Mouse (Mus musculus): ENCODE results near the gene Fibin. TPM values are rescaled to one million over a fixed set of nuclear protein-coding genes. Genes with fewer than 3 reads are reported as not detected.

Gene Fibin
- 29.0 and 49.2 TPM in 2 replicates for polyA plus RNA-seq (2011; ENCODE audit: insufficient read length, low read depth, missing spikeins)

GRCm38 (mm10) chr2:110362432-110363283 lies at the start of gene Fibin:
Fibin (minus strand) TSS chr2:110363183.
- Histone ChIP-seq H3K4me3 (ENCODE audit: insufficient read depth, low read length) (peak within 1 kb of the TSS; percentile 87), H3K4me1 (ENCODE audit: control insufficient read depth, insufficient read depth, low read length) (no peaks in the 10 kb centered on the region), H3K27ac (ENCODE audit: insufficient read depth, low read length) (peak within 1 kb of the TSS; percentile 76)
- peak; percentile 92 for TF ChIP-seq POLR2A (IDR thresholded peaks at IDR 0.05; ENCODE audit: low read depth, low read length)
- TF ChIP-seq CTCF (IDR thresholded peaks at IDR 0.05; ENCODE audit: borderline replicate concordance, insufficient read depth, low read length) = peak; percentile 49; the same call in 1 of the 2 replicates

- TF ChIP-seq POLR2A (IDR thresholded peaks at IDR 0.05; ENCODE audit: low read depth, low read length) (no peak), CTCF (IDR thresholded peaks at IDR 0.05; ENCODE audit: borderline replicate concordance, insufficient read depth, low read length) (no peak)
- Histone ChIP-seq H3K27ac (ENCODE audit: insufficient read depth, low read length) (no peak overlapping the region), H3K4me3 (ENCODE audit: insufficient read depth, low read length) (no peak overlapping the region), H3K4me1 (ENCODE audit: control insufficient read depth, insufficient read depth, low read length) (no peaks in the 10 kb centered on the region)
Observed at GRCm38 (mm10) chr2:110411428-110411827, 48.4 kb upstream of the Fibin start.

DNA sequence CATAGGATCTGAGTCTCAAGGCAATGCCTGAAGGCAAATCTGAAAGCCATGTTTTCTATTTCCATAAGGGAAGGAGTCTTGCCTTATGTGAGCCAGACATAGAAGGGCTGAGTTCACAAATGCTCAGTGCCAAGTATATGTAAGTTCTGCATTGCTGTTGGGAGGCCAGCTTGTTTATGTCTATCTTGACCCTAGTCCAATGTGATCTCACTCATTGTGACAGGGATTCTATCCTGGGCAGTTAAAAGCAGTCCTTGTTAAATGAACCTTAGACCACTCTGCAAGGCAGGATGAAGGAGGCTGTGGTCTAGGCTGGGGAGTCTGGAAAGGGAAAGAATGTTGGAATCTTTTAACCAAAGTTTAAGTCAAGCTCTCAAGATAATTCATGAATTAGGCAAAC lies 45.8 kb upstream of the Fibin start:
- Histone ChIP-seq H3K27ac (ENCODE audit: insufficient read depth, low read length) (no peak overlapping the region), H3K4me3 (ENCODE audit: insufficient read depth, low read length) (no peak overlapping the region), H3K4me1 (ENCODE audit: control insufficient read depth, insufficient read depth, low read length) (no peaks in the 10 kb centered on the region)
- TF ChIP-seq CTCF (IDR thresholded peaks at IDR 0.05; ENCODE audit: borderline replicate concordance, insufficient read depth, low read length) (no peak), POLR2A (IDR thresholded peaks at IDR 0.05; ENCODE audit: low read depth, low read length) (no peak)

DNA sequence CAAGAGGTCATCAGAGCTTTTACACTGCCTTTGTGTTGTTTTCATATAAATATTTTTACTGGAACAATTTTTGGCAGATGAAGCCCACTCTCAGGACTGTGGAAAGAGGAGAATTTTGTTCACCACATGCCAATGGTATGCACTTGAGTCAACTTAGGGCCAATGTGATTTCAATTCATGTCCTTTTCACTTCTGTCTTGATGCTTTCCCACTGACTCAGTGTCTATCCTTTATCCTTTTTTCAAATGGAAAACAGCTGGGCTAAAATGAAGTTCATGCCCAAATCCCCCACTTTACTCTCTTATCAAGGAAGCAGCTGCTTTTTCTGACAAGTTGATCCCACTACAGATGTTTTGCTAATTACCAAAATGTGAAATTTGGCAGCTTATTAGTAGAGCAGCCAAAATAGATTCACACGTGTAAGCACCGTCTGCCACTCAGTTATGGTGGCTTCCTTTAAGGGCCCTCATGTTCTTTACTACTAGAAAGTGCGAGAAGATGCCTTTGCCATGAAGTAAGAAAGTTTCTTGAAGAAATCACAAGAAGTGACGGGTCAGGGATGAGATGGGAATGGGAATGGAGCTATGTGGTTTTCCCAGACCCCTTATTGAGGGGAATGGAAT lies 29.8 kb upstream of the Fibin start:
- Histone ChIP-seq H3K4me3 (ENCODE audit: insufficient read depth, low read length) (no peak overlapping the region), H3K4me1 (ENCODE audit: control insufficient read depth, insufficient read depth, low read length) (peaks cover 18% of the 10 kb centered on the region), H3K27ac (ENCODE audit: insufficient read depth, low read length) (peak overlapping the region; percentile 92)
- TF ChIP-seq POLR2A (IDR thresholded peaks at IDR 0.05; ENCODE audit: low read depth, low read length) (no peak), CTCF (IDR thresholded peaks at IDR 0.05; ENCODE audit: borderline replicate concordance, insufficient read depth, low read length) (no peak)

GRCm38 (mm10) chr2:110390736-110391409 lies 27.9 kb upstream of the Fibin start:
- Histone ChIP-seq H3K27ac (ENCODE audit: insufficient read depth, low read length) (no peak overlapping the region), H3K4me3 (ENCODE audit: insufficient read depth, low read length) (no peak overlapping the region), H3K4me1 (ENCODE audit: control insufficient read depth, insufficient read depth, low read length) (peaks cover 16% of the 10 kb centered on the region; the same call in 1 of the 2 replicates)
- no peak for TF ChIP-seq POLR2A (IDR thresholded peaks at IDR 0.05; ENCODE audit: low read depth, low read length)

DNA sequence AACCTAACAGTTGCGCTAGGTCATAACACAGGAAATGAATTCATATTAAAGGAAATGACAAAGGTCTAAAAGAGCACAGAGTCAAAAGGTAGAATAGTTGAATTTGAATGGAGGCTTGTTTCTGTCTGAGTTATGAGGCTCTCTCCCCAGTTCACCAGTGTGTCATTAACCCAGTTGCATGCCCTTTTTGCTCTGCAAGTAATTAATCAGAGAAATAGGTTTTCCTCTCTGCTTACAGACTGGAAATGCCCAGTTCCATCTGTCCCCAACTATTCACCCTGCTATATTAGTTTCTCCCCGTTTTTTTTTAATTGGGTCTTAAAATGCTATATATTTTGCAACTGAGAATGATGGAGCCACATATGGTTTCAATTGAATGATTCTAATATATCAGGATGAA lies 16.8 kb upstream of the Fibin start:
- TF ChIP-seq POLR2A (IDR thresholded peaks at IDR 0.05; ENCODE audit: low read depth, low read length) (no peak), CTCF (IDR thresholded peaks at IDR 0.05; ENCODE audit: borderline replicate concordance, insufficient read depth, low read length) (no peak)
- Histone ChIP-seq H3K4me3 (ENCODE audit: insufficient read depth, low read length) (no peak overlapping the region), H3K27ac (ENCODE audit: insufficient read depth, low read length) (no peak overlapping the region), H3K4me1 (ENCODE audit: control insufficient read depth, insufficient read depth, low read length) (no peaks in the 10 kb centered on the region)

DNA sequence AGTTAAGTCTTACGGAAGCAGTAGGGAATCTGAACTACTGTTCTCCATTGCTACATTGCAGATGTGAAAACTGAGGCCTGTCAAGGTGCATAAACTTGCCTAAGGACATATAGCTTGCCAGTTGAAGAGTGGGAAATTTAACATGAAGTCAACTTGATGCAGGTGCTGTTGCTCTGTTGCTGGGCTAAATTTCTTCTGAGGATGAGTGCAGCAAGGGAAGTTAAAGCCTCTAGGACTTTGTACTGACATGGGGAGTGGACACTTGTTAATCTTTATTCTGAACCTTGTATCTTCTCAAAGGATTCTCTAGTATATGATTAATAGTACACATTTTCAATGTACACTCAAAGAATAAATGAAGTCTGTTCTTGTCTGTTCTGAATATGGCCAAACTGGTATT lies 13.7 kb upstream of the Fibin start:
- Histone ChIP-seq H3K4me3 (ENCODE audit: insufficient read depth, low read length) (no peak overlapping the region), H3K4me1 (ENCODE audit: control insufficient read depth, insufficient read depth, low read length) (no peaks in the 10 kb centered on the region), H3K27ac (ENCODE audit: insufficient read depth, low read length) (no peak overlapping the region)
- TF ChIP-seq POLR2A (IDR thresholded peaks at IDR 0.05; ENCODE audit: low read depth, low read length) (no peak), CTCF (IDR thresholded peaks at IDR 0.05; ENCODE audit: borderline replicate concordance, insufficient read depth, low read length) (no peak)

DNA sequence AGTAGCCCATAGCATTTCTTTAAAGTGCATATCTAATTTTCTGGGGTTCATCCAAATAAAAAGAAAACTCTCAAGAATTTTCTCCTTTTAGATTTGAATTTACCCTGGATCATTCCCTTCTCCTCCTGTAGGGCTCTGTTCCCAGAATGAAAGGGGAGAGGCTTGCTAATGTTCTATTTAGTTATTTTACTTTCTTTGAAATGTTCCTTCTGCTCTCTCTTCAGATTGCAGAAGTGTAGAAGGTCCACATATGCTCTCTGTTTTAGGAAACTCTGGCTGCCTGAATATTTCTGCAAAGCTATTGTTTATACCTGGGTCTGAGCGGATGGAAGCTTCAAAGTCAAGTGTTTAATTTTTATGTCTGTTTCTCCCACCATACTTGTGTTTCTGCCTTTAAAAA lies 12.5 kb upstream of the Fibin start:
- Histone ChIP-seq H3K27ac (ENCODE audit: insufficient read depth, low read length) (no peak overlapping the region), H3K4me1 (ENCODE audit: control insufficient read depth, insufficient read depth, low read length) (no peaks in the 10 kb centered on the region), H3K4me3 (ENCODE audit: insufficient read depth, low read length) (no peak overlapping the region)
- TF ChIP-seq POLR2A (IDR thresholded peaks at IDR 0.05; ENCODE audit: low read depth, low read length) (no peak), CTCF (IDR thresholded peaks at IDR 0.05; ENCODE audit: borderline replicate concordance, insufficient read depth, low read length) (no peak)

- H3K4me1 ChIP-seq (ENCODE audit: control insufficient read depth, insufficient read depth, low read length) = no peaks in the 10 kb centered on the region
- H3K27ac ChIP-seq (ENCODE audit: insufficient read depth, low read length) = no peak overlapping the region
- TF ChIP-seq POLR2A (IDR thresholded peaks at IDR 0.05; ENCODE audit: low read depth, low read length) (no peak), CTCF (IDR thresholded peaks at IDR 0.05; ENCODE audit: borderline replicate concordance, insufficient read depth, low read length) (no peak)
- no peak overlapping the region for H3K4me3 ChIP-seq (ENCODE audit: insufficient read depth, low read length)
Observed at GRCm38 (mm10) chr2:110373186-110373585, 10.2 kb upstream of the Fibin start.
